Mouse (Mus musculus) left cerebral cortex, adult 6 months (tissue): ENCODE results near the gene Gm20906. TPM values are rescaled to one million over a fixed set of nuclear protein-coding genes. Genes with fewer than 3 reads are reported as not detected.

Source experiments
- long read RNA-seq, 2 experiments: library from polyadenylated mRNA; unstranded; transcript quantifications; one replicate each; pipeline ENCODE4 v2.0.0; 2019 to 2020
- polyA plus RNA-seq: library from polyadenylated mRNA; unstranded; fragments of <200 nt; fragmentation: Nextera tagmentation; gene quantifications from 2 replicates; pipeline ENCODE4 v1.2.3, GENCODE M21; 2021

Gm20906 gene
- polyA plus RNA-seq = not detected in 2 replicates
- long read RNA-seq, experiment 1 = 0 reads
- long read RNA-seq, experiment 2 = 0 reads

GRCm38 (mm10) chrY:87550666-87551065, at the start of gene Gm20906:
Gene Gm20906, plus strand, starts transcription at chrY:87550966.

